In genomic region chr1:106280171-106280913, GRCm38 (mm10) we compare ENCODE assay signal across 13 mouse cellular contexts.
DNase-seq lines count a peak whose midpoint lies in the region; ATAC-seq and TF ChIP-seq lines count a peak whose summit lies in the region.
"Had no signal": no experiment of that assay in that cellular context is flagged by ENCODE, and none has a peak within 500 bp of the region (broad histone marks: within the 10 kb centered on the region; RNA-seq: fewer than 3 reads in every experiment).

No protein-coding gene starts in this region.

- no peaks in the 10 kb centered on the region for H3K9me3 ChIP-seq in intestine, postnatal 0 days (ENCODE audit: control insufficient read depth)
- H3K9me3 ChIP-seq in intestine, embryonic 15.5 days, result no peaks in the 10 kb centered on the region
- no peaks in the 10 kb centered on the region for H3K9me3 ChIP-seq in heart, embryonic 15.5 days (replicated peaks)
- H3K9me3 ChIP-seq in midbrain, embryonic 15.5 days, result no peaks in the 10 kb centered on the region
- H3K9me3 ChIP-seq: lung, embryonic 15.5 days had no signal

- H3K27ac ChIP-seq in intestine, postnatal 0 days (ENCODE audit: low read depth, low read length), result no peak overlapping the region
- no peak overlapping the region for H3K27ac ChIP-seq in intestine, embryonic 15.5 days
- H3K27ac ChIP-seq in heart, embryonic 15.5 days, result peak overlapping the region; percentile 48; the same call in 1 of the 2 replicates
- H3K27ac ChIP-seq in midbrain, embryonic 15.5 days, result no peak overlapping the region
- H3K27ac ChIP-seq: lung, embryonic 15.5 days; stomach, postnatal 0 days had no signal

- no peaks in the 10 kb centered on the region for H3K36me3 ChIP-seq in intestine, postnatal 0 days (ENCODE audit: control insufficient read depth, insufficient read depth)
- no peaks in the 10 kb centered on the region for H3K36me3 ChIP-seq in intestine, embryonic 15.5 days
- no peaks in the 10 kb centered on the region for H3K36me3 ChIP-seq in heart, embryonic 15.5 days
- no peaks in the 10 kb centered on the region for H3K36me3 ChIP-seq in midbrain, embryonic 15.5 days (replicated peaks)
- H3K36me3 ChIP-seq: lung, embryonic 15.5 days had no signal

- 0 out of 2 replicates have a peak, but pooled peaks cover 3% of the 10 kb centered on the region for H3K4me1 ChIP-seq in intestine, postnatal 0 days (replicated peaks; ENCODE audit: control insufficient read depth, insufficient read depth, low read length)
- H3K4me1 ChIP-seq in intestine, embryonic 15.5 days (replicated peaks), result 0 out of 2 replicates have a peak, but pooled peaks cover 3% of the 10 kb centered on the region
- peaks cover 26% of the 10 kb centered on the region for H3K4me1 ChIP-seq in heart, embryonic 15.5 days (replicated peaks)
- H3K4me1 ChIP-seq in midbrain, embryonic 15.5 days, result peaks cover 19% of the 10 kb centered on the region

- H3K9ac ChIP-seq in intestine, postnatal 0 days (ENCODE audit: low read depth, low read length), result no peak overlapping the region
- H3K9ac ChIP-seq in intestine, embryonic 15.5 days, result no peak overlapping the region
- no peak overlapping the region for H3K9ac ChIP-seq in heart, embryonic 15.5 days
- no peak overlapping the region for H3K9ac ChIP-seq in midbrain, embryonic 15.5 days
- H3K9ac ChIP-seq: lung, embryonic 15.5 days had no signal

- DNase-seq in adipocyte (ENCODE audit: low spot score), result peak; percentile 84
- DNase-seq in kidney, postnatal 4 days, result peak; percentile 30 to 34
- DNase-seq: cerebellum, adult 11 months; midbrain, embryonic 14.5 days; thymus, postnatal 36 days had no signal

- H3K4me3 ChIP-seq in intestine, postnatal 0 days (ENCODE audit: low read depth, low read length), result no peak overlapping the region
- H3K4me3 ChIP-seq in intestine, embryonic 15.5 days (replicated peaks), result no peak overlapping the region
- no peak overlapping the region for H3K4me3 ChIP-seq in heart, embryonic 15.5 days
- no peak overlapping the region for H3K4me3 ChIP-seq in midbrain, embryonic 15.5 days
- H3K4me3 ChIP-seq: lung, embryonic 15.5 days had no signal

- 0 out of 2 replicates have a peak, but pooled peaks have one; percentile 6 for ATAC-seq in intestine, postnatal 0 days
- ATAC-seq in intestine, embryonic 15.5 days, result no peak
- no peak for ATAC-seq in heart, embryonic 15.5 days (replicated peaks; ENCODE audit: insufficient number of reproducible peaks, insufficient read depth, low FRiP score, low read depth)
- no peak for ATAC-seq in erythroblast, adult 5-6 weeks (replicated peaks; ENCODE audit: low FRiP score, poor library complexity, severe bottlenecking)
- no peak for ATAC-seq in midbrain, embryonic 15.5 days (replicated peaks)
- ATAC-seq: Patski had no signal

- H3K27me3 ChIP-seq in intestine, postnatal 0 days (replicated peaks; ENCODE audit: control insufficient read depth, insufficient read depth, low read length), result no peaks in the 10 kb centered on the region
- no peaks in the 10 kb centered on the region for H3K27me3 ChIP-seq in intestine, embryonic 15.5 days (replicated peaks)
- H3K27me3 ChIP-seq in heart, embryonic 15.5 days, result no peaks in the 10 kb centered on the region
- H3K27me3 ChIP-seq in midbrain, embryonic 15.5 days (replicated peaks), result no peaks in the 10 kb centered on the region
- H3K27me3 ChIP-seq: lung, embryonic 15.5 days; Patski had no signal

- 63% methylated on average over 8 of the region's 8 CpGs for WGBS in intestine, postnatal 0 days
- 69% methylated on average over 8 of the region's 8 CpGs for WGBS in intestine, embryonic 15.5 days
- 62% methylated on average over 8 of the region's 8 CpGs for WGBS in heart, embryonic 15.5 days
- 82% methylated on average over 8 of the region's 8 CpGs for WGBS in midbrain, embryonic 15.5 days

- no peak for TF ChIP-seq CTCF in intestine, postnatal 0 days (IDR thresholded peaks at IDR 0.05; ENCODE audit: low read depth)

- H3K4me2 ChIP-seq in intestine, postnatal 0 days (replicated peaks; ENCODE audit: low read depth), result no peak overlapping the region
- H3K4me2 ChIP-seq in intestine, embryonic 15.5 days (replicated peaks), result no peak overlapping the region
- H3K4me2 ChIP-seq in heart, embryonic 15.5 days, result no peak overlapping the region
- no peak overlapping the region for H3K4me2 ChIP-seq in midbrain, embryonic 15.5 days
- H3K4me2 ChIP-seq: lung, embryonic 15.5 days had no signal
